Mouse (Mus musculus) testis, adult 2 months (tissue): ENCODE data around the gene Adipoq.

Experiments
- CTCF ChIP-seq: fragments of 200-500 bp; IDR thresholded peaks from 2 replicates; pipeline ENCODE4 v1.5.1; 2012; ENCODE audit warnings: low read depth, mild to moderate bottlenecking, inconsistent platforms, low read length, moderate library complexity; ENCODE audit not compliant: control insufficient read depth, insufficient read depth, insufficient replicate concordance
- POLR2A ChIP-seq: fragments of 200-500 bp; IDR thresholded peaks from 2 replicates; pipeline ENCODE4 v1.6.1; 2012; ENCODE audit warnings: low read depth, mild to moderate bottlenecking, inconsistent platforms, low read length, moderate library complexity; ENCODE audit not compliant: control insufficient read depth

GRCm38 (mm10) chr16:23159749-23160148, 13.4 kb downstream of the Adipoq start:
- TF ChIP-seq POLR2A, result no peak
- no peak for TF ChIP-seq CTCF
